Mouse (Mus musculus) MEL (cell line): ENCODE measurements at regions not wholly inside any gene's neighbourhood (a gene's known extent, or its start where the extent isn't known, plus 50 kb on each side); places are given as distances from the start of the nearest gene placed in this dataset.

ENCODE experiments used
- DNase-seq: peaks from one replicate; pipeline ENCODE4 v3.0.0; 2011; ENCODE audit warnings: low read depth, low spot score
- H3K27ac ChIP-seq: 2 replicates; pipeline ENCODE4 v1.5.1; 2012; ENCODE audit warnings: low read depth, mild to moderate bottlenecking, control low read depth, low read length, moderate library complexity; ENCODE audit not compliant: control insufficient read depth
- H3K27me3 ChIP-seq, 2 experiments: fragments of 150-350 bp in 1 of 2; sonication (generic) in 1 of 2; 2 replicates each; pipeline ENCODE4 v1.6.1; 2012; ENCODE audit warnings: low read length in 2 of 2, mild to moderate bottlenecking in 2 of 2, improper control_type of control experiment in 1 of 2, moderate library complexity in 1 of 2; ENCODE audit not compliant: insufficient read depth in 2 of 2, control insufficient read depth in 1 of 2
- H3K36me3 ChIP-seq, 2 experiments: 2 replicates each; pipeline ENCODE4 v1.6.1; 2012 to 2014; ENCODE audit warnings: low read length in 2 of 2, improper control_type of control experiment in 1 of 2, inconsistent platforms in 1 of 2, mild to moderate bottlenecking in 1 of 2; ENCODE audit not compliant: insufficient read depth in 2 of 2, control insufficient read depth in 1 of 2
- H3K4me1 ChIP-seq, 2 experiments: fragments of 150-350 bp in 1 of 2; sonication (generic) in 1 of 2; 2 replicates each; pipeline ENCODE4 v1.6.1; 2012; ENCODE audit warnings: low read length in 2 of 2, improper control_type of control experiment in 1 of 2, mild to moderate bottlenecking in 1 of 2; ENCODE audit not compliant: insufficient read depth in 2 of 2, control insufficient read depth in 1 of 2
- H3K4me3 ChIP-seq, 2 experiments: fragments of 150-350 bp in 1 of 2; sonication (generic) in 1 of 2; 2 replicates each; pipeline ENCODE4 v1.5.1; 2012; ENCODE audit warnings: low read depth in 2 of 2, low read length in 2 of 2, mild to moderate bottlenecking in 2 of 2, moderate library complexity in 2 of 2, control low read depth in 1 of 2, improper control_type of control experiment in 1 of 2; ENCODE audit not compliant: control insufficient read depth in 1 of 2, insufficient read depth in 1 of 2
- H3K79me2 ChIP-seq: 2 replicates; pipeline ENCODE4 v1.6.1; 2012; ENCODE audit warnings: mild to moderate bottlenecking, low read length, moderate library complexity; ENCODE audit not compliant: control insufficient read depth, poor library complexity, insufficient read depth
- H3K9ac ChIP-seq: 2 replicates; pipeline ENCODE4 v1.6.1; 2012; ENCODE audit warnings: low read depth, mild to moderate bottlenecking, control low read depth, low read length, moderate library complexity; ENCODE audit not compliant: control insufficient read depth, poor library complexity, severe bottlenecking
- H3K9me3 ChIP-seq: fragments of 150-350 bp; sonication (generic); replicated peaks from 2 replicates; pipeline ENCODE4 v1.6.1; 2012; ENCODE audit warnings: mild to moderate bottlenecking, low read length, improper control_type of control experiment, moderate library complexity; ENCODE audit not compliant: insufficient read depth
- BHLHE40 ChIP-seq: IDR thresholded peaks from 2 replicates; pipeline ENCODE4 v1.6.1; 2012; ENCODE audit warnings: low read depth, mild to moderate bottlenecking, inconsistent platforms, low read length, improper control_type of control experiment, borderline replicate concordance
- EP300 ChIP-seq, 2 experiments: IDR thresholded peaks; 2 replicates each; pipeline ENCODE4 v1.6.1; 2011; ENCODE audit warnings: improper control_type of control experiment in 2 of 2, low read length in 2 of 2, low read depth in 1 of 2, mild to moderate bottlenecking in 1 of 2
- GABPA ChIP-seq: IDR thresholded peaks from 2 replicates; pipeline ENCODE4 v1.6.1; 2012; ENCODE audit warnings: low read depth, mild to moderate bottlenecking, inconsistent platforms, low read length, improper control_type of control experiment, moderate library complexity
- GATA1 ChIP-seq: IDR thresholded peaks from 2 replicates; pipeline ENCODE4 v1.6.1; 2011; ENCODE audit warnings: low read depth, low read length, improper control_type of control experiment
- JUND ChIP-seq: IDR thresholded peaks from 2 replicates; pipeline ENCODE4 v1.6.1; 2011; ENCODE audit warnings: low read depth, mild to moderate bottlenecking, improper control_type of control experiment, low read length
- KAT2A ChIP-seq: conservative IDR thresholded peaks from 2 replicates; pipeline ENCODE4 v1.6.1; 2012; ENCODE audit warnings: low read depth, low read length, improper control_type of control experiment, inconsistent platforms
- MAX ChIP-seq: IDR thresholded peaks from 2 replicates; pipeline ENCODE4 v1.6.1; 2011; ENCODE audit warnings: low read length, improper control_type of control experiment
- MAZ ChIP-seq: IDR thresholded peaks from 2 replicates; pipeline ENCODE4 v1.6.1; 2012; ENCODE audit warnings: low read depth, mild to moderate bottlenecking, inconsistent platforms, low read length, improper control_type of control experiment
- MEF2A ChIP-seq: IDR thresholded peaks from 2 replicates; pipeline ENCODE4 v1.6.1; 2014; ENCODE audit warnings: low read depth, mild to moderate bottlenecking, inconsistent platforms, low read length, improper control_type of control experiment; ENCODE audit not compliant: poor library complexity, insufficient replicate concordance, severe bottlenecking; ENCODE audit errors: extremely low read depth
- MYB ChIP-seq: IDR thresholded peaks from 2 replicates; pipeline ENCODE4 v1.6.1; 2011; ENCODE audit warnings: mild to moderate bottlenecking, low read depth, low read length, improper control_type of control experiment
- NRF1 ChIP-seq: IDR thresholded peaks from 2 replicates; pipeline ENCODE4 v1.6.1; 2014; ENCODE audit warnings: low read depth, mild to moderate bottlenecking, inconsistent platforms, low read length, improper control_type of control experiment, moderate library complexity; ENCODE audit not compliant: poor library complexity, insufficient read depth, severe bottlenecking
- TAL1 ChIP-seq: IDR thresholded peaks from 2 replicates; pipeline ENCODE4 v1.6.1; 2012; ENCODE audit warnings: mild to moderate bottlenecking, inconsistent platforms, low read length, moderate library complexity, mixed read lengths
- TCF12 ChIP-seq: IDR thresholded peaks from 2 replicates; pipeline ENCODE4 v1.6.1; 2014; ENCODE audit warnings: low read depth, mild to moderate bottlenecking, inconsistent platforms, low read length, improper control_type of control experiment, moderate library complexity
- ZC3H11A ChIP-seq: IDR thresholded peaks from 2 replicates; pipeline ENCODE4 v1.6.1; 2012; ENCODE audit warnings: low read depth, mild to moderate bottlenecking, inconsistent platforms, low read length, improper control_type of control experiment
- ZMIZ1 ChIP-seq: IDR thresholded peaks from 2 replicates; pipeline ENCODE4 v1.6.1; 2012; ENCODE audit warnings: low read depth, mild to moderate bottlenecking, inconsistent platforms, low read length, improper control_type of control experiment, moderate library complexity
- ZNF384 ChIP-seq: IDR thresholded peaks from 2 replicates; pipeline ENCODE4 v1.6.1; 2012; ENCODE audit warnings: low read depth, mild to moderate bottlenecking, inconsistent platforms, low read length, improper control_type of control experiment

DNA sequence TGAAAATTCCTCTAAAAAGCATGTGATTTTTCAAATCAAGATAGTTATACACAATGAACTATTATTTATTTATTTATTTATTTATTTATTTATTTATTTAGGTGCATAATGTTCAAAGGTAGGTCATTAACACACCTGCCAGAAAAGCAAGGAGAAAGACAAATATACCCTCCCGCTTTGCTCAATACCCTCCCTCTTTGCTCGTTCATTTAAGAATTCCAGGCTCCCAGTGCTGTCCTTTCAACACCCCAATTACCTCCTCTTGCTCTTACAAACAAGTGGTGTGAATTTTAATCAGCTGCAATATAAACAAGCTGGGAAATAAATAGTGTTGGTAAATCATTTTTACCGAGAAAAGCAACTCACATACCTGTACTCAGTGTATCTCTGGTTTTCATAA lies 1041.6 kb upstream of the Gje1 start:
- Histone ChIP-seq H3K9ac (no peak overlapping the region), H3K79me2 (no peaks in the 10 kb centered on the region), H3K27ac (no peak overlapping the region), H3K9me3 (no peaks in the 10 kb centered on the region), H3K27me3 (no peaks in the 10 kb centered on the region), H3K4me3 (peak overlapping the region in 1 of 2 experiments; percentile 16; a peak in 1 of 4 replicates)
- no peak for DNase-seq
- TF ChIP-seq EP300 (IDR thresholded peaks at IDR 0.05; ENCODE audit: low read depth in 1 of 2, low read length in 2 of 2) (no peak), MYB (no peak), ZC3H11A (no peak), TCF12 (no peak), GATA1 (no peak), GABPA (no peak), MAZ (no peak), ZNF384 (no peak), NRF1 (no peak), KAT2A (no peak), ZMIZ1 (no peak), BHLHE40 (no peak), TAL1 (no peak), MEF2A (no peak), JUND (no peak), MAX (no peak)
- TF ChIP-seq, all 39 proteins: peak for 0
- Histone ChIP-seq H3K4me1 (peaks cover 0 to 4% of the 10 kb centered on the region in 2 experiments; a peak in 1 of 4 replicates), H3K36me3 (peaks cover 0 to 24% of the 10 kb centered on the region in 2 experiments; a peak in 2 of 4 replicates)

- H3K79me2 ChIP-seq = no peaks in the 10 kb centered on the region
- TF ChIP-seq TAL1 (no peak), GATA1 (0 out of 2 replicates have a peak, but pooled peaks have one; percentile 17)
- peaks cover 0 to 24% of the 10 kb centered on the region in 2 experiments; a peak in 2 of 4 replicates for H3K36me3 ChIP-seq
- peaks cover 0 to 4% of the 10 kb centered on the region in 2 experiments; a peak in 1 of 4 replicates for H3K4me1 ChIP-seq
- no peak overlapping the region for H3K9ac ChIP-seq
- H3K27ac ChIP-seq = no peak overlapping the region
- no peaks in the 10 kb centered on the region for H3K27me3 ChIP-seq
- H3K4me3 ChIP-seq = no peak overlapping the region
- no peaks in the 10 kb centered on the region for H3K9me3 ChIP-seq
- DNase-seq = peak; percentile 48
These were observed 1039.5 kb upstream of the Gje1 start for GRCm38 (mm10) chr10:15757503-15757902.
